Mouse (Mus musculus): Measurements from ENCODE around the gene Olfr911-ps1.

The Olfr911-ps1 gene

DNA sequence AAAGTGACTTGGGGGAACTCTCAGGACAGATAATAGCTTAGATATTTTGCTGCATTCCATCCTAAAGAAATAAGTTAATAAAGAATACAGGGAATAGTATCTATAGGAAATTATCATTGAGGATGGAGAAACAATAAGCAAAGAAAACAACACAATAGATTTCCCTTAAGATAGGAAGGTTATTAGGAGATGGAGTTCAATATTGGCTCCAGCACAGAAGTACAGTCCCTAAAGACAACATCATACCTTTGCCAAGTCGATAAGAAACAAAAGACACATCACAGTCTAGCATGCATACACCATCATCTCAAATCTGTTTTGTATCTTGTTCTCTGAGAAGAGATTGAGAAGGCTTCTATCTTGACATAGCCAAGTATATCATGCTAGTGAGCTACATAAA lies at the start of gene Olfr911-ps1:
Olfr911-ps1 (plus strand) TSS at position 301 of the 400 bp plus-strand sequence.
- DNase-seq (ENCODE audit: low read depth, low spot score): no peak

DNA sequence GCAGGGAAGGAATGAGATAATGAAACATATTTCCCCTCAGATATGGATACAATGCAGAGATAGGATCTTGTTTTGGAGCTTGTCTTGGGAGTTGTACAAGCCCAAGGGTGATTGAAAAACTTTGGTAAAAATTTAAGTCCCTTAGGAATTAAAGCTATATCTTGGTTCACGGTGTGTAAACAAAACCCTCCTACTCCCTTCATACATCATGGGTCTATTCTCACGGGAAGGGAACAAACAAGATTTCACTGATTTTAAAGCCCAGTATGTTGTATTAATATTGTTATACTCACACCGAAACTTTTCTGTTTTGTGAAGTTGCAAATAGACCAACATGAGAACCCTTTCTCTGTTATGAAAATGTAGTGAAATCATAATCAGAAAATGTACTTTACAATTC lies 34.6 kb upstream of the Olfr911-ps1 start, which contains the start of gene Olfr906:
Olfr906 (plus strand) TSS at position 301 of the 400 bp plus-strand sequence.
- no peak for DNase-seq (ENCODE audit: low read depth, low spot score)

DNA sequence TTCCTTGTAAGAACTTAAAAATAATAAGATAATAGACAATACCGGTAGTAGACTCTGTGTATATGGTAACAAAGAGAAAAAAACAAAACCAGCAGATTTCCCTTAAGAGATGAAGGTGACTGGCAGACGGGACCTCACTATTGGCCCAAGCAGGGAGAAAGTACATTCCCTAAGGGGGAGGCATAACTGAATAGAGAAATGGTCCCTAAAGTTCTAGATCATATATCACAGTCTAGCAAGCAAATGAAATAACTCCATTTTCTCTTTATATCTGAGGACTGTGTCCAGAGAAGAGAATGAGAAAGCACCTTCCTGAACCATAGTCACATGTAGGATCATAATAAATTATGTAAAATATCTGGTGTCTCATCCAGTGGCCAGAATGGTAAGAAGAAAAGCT lies 25.9 kb upstream of the Olfr911-ps1 start, which contains the start of gene Olfr907:
Olfr907 (plus strand) TSS at position 301 of the 400 bp plus-strand sequence.
- no peak for DNase-seq (ENCODE audit: low read depth, low spot score)

DNA sequence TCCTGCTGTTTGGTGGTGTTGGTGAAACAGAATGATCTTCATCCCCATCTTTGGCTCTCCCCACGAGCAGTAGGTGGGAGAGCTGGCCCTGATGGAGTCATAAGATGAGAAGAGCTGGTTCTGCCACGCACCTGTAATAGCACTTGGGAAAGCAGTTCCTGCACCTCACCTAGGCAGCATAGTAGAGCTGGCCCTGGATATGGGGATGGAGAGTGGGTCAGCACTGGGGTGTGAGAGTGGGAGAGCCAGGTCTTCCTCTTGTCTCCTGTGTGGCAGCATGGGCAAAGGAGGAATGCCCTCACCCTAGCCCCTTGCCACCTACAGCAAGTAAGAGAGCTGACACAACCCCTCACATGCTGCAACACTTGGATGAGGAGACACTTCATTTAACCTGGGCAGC lies 9.0 kb upstream of the Olfr911-ps1 start:
- DNase-seq (ENCODE audit: low read depth, low spot score): no peak

DNA sequence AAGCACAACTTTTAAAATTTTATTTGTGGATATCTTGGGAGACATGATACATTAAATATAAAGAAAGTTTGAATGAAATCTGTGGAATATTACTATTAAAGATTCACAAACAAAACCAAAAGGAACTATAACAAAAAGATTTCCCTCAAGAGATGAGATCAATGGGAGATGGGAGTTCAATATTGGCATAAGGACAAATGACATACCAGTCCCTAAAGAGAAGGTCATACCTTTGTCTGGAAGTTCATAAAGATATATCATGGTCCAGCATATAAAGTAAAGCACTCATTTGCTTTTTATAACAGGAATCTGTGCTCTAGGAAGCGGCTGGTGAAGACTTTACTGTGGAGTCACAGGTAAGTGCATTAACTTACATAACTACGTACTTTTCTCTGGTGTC lies 16.2 kb downstream of the Olfr911-ps1 start, which contains the start of gene Olfr910:
Olfr910 (plus strand) TSS at position 301 of the 400 bp plus-strand sequence.
- DNase-seq (ENCODE audit: low read depth, low spot score): no peak

Measured in retina, adult 2 months (tissue).